ENCODE assay signal across 26 mouse cellular contexts in the genomic region with DNA sequence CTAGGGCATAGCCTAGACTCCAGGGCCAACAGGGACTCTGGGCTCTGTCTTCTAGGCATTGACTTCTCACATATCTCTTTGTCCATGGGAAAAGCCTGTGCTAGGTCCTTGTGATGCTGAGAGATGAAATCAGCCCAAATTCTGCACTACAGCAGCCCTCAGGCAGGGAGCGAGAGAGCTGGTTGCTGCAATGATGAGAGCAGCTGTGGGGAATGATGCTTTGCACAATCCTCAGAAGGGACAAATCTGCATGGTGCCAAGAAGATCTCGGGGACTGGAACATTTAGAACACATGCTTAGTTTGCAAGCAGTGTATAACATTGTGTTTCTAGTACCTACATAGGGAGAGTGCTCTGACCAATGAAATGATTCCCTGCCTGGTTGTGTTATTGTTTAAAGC.
A peak's percentile ranks its signal among the peaks of the same experiment; 100 is the strongest.
DNase-seq lines count a peak whose midpoint lies in the region; ATAC-seq and TF ChIP-seq lines count a peak whose summit lies in the region.
"Had no signal": no experiment of that assay in that cellular context is flagged by ENCODE, and none has a peak within 500 bp of the region (broad histone marks: within the 10 kb centered on the region; RNA-seq: fewer than 3 reads in every experiment).

No protein-coding gene starts in this region.

- no peak overlapping the region for H3K9ac ChIP-seq in kidney, embryonic 16.5 days (replicated peaks; ENCODE audit: low read length)
- H3K9ac ChIP-seq: embryonic facial prominence, embryonic 15.5 days; forebrain, embryonic 12.5 days; forebrain, postnatal 0 days; hindbrain, embryonic 13.5 days; liver, embryonic 12.5 days; liver, postnatal 0 days; midbrain, embryonic 15.5 days had no signal

- intact Hi-C loops in gastrocnemius, postnatal 14 days (cut with DNase I; ENCODE audit: low total_unique reads): no loop called here

- H3K4me1 ChIP-seq in kidney, embryonic 16.5 days (ENCODE audit: insufficient read depth, low read length): no peaks in the 10 kb centered on the region
- H3K4me1 ChIP-seq: embryonic facial prominence, embryonic 15.5 days; forebrain, embryonic 12.5 days; heart, embryonic 10.5 days; hindbrain, embryonic 13.5 days; liver, embryonic 12.5 days; midbrain, embryonic 10.5 days; midbrain, embryonic 15.5 days had no signal

- no peaks in the 10 kb centered on the region for H3K36me3 ChIP-seq in kidney, embryonic 16.5 days (ENCODE audit: insufficient read depth, low read length)
- H3K36me3 ChIP-seq: embryonic facial prominence, embryonic 15.5 days; forebrain, embryonic 12.5 days; heart, embryonic 10.5 days; hindbrain, embryonic 13.5 days; liver, embryonic 12.5 days; midbrain, embryonic 10.5 days; midbrain, embryonic 15.5 days had no signal

- no peak for ATAC-seq in kidney, embryonic 16.5 days (ENCODE audit: low FRiP score, low TSS enrichment)
- ATAC-seq: forebrain, postnatal 0 days; liver, embryonic 12.5 days; liver, postnatal 0 days; midbrain, embryonic 15.5 days had no signal

- DNase-seq in layer of hippocampus, adult 2 months (ENCODE audit: low spot score in 2 of 2): no peak
- DNase-seq in layer of hippocampus, adult 9-11 months: no peak
- DNase-seq in 3T3-L1 (ENCODE audit: low read depth, low spot score) (peak; percentile 6), NIH3T3 (ENCODE audit: low read depth) (peak; percentile 39)
- peak; percentile 12 for DNase-seq in gastrocnemius, postnatal 14 days
- DNase-seq in retina, embryonic 14.5 days (ENCODE audit: low spot score): no peak
- DNase-seq: adrenal gland, postnatal 25 days; cerebellum, adult 18-20 months; cerebellum, postnatal 10 days; forebrain, postnatal 0 days; heart, postnatal 4 days; kidney, adult 11 months; kidney, postnatal 25 days; left cerebral cortex, postnatal 4 days; liver, postnatal 0 days; right cerebral cortex, adult 18-20 months; thymus, postnatal 4 days had no signal

- WGBS in kidney, embryonic 16.5 days: 86% methylated on average over 2 of the region's 2 CpGs

- H3K9me3 ChIP-seq in kidney, embryonic 16.5 days (ENCODE audit: low read length): no peaks in the 10 kb centered on the region
- H3K9me3 ChIP-seq: embryonic facial prominence, embryonic 15.5 days; forebrain, embryonic 12.5 days; heart, embryonic 10.5 days; hindbrain, embryonic 13.5 days; liver, embryonic 12.5 days; midbrain, embryonic 10.5 days; midbrain, embryonic 15.5 days had no signal

- H3K4me3 ChIP-seq in layer of hippocampus, adult 2 months: no peak overlapping the region
- no peak overlapping the region for H3K4me3 ChIP-seq in kidney, embryonic 16.5 days (ENCODE audit: low read length)
- H3K4me3 ChIP-seq: embryonic facial prominence, embryonic 15.5 days; forebrain, embryonic 12.5 days; heart, embryonic 10.5 days; hindbrain, embryonic 13.5 days; liver, embryonic 12.5 days; midbrain, embryonic 10.5 days; midbrain, embryonic 15.5 days had no signal

- H3K4me2 ChIP-seq in kidney, embryonic 16.5 days (replicated peaks; ENCODE audit: low read depth, low read length): no peak overlapping the region
- H3K4me2 ChIP-seq: embryonic facial prominence, embryonic 15.5 days; forebrain, embryonic 12.5 days; hindbrain, embryonic 13.5 days; liver, embryonic 12.5 days; midbrain, embryonic 15.5 days had no signal

- no peak overlapping the region for H3K27ac ChIP-seq in layer of hippocampus, adult 2 months
- no peak overlapping the region for H3K27ac ChIP-seq in kidney, embryonic 16.5 days (ENCODE audit: low read length)
- H3K27ac ChIP-seq: embryonic facial prominence, embryonic 15.5 days; forebrain, embryonic 12.5 days; heart, embryonic 10.5 days; hindbrain, embryonic 13.5 days; liver, embryonic 12.5 days; midbrain, embryonic 10.5 days; midbrain, embryonic 15.5 days had no signal

- TF ChIP-seq CTCF in layer of hippocampus, adult 2 months (conservative IDR thresholded peaks at IDR 0.05): peak; percentile 11; the same call in 1 of the 2 replicates

- H3K27me3 ChIP-seq in kidney, embryonic 16.5 days (ENCODE audit: insufficient read depth, low read length): no peaks in the 10 kb centered on the region
- H3K27me3 ChIP-seq: CH12.LX; embryonic facial prominence, embryonic 15.5 days; forebrain, embryonic 12.5 days; hindbrain, embryonic 13.5 days; liver, embryonic 12.5 days; midbrain, embryonic 15.5 days had no signal

Comparison
In these comparisons a context has a peak if more than half of its experiments do, and no peak if none do; other contexts are left out.
1. DNase-seq: peak in 3T3-L1 (single experiment), NIH3T3 (single experiment) and gastrocnemius, postnatal 14 days (single experiment); none in layer of hippocampus, adult 2 months (0 of 2), layer of hippocampus, adult 9-11 months (single experiment) and retina, embryonic 14.5 days (single experiment).